Mouse (Mus musculus) thymus, adult 2 months (tissue): ENCODE measurements around the gene Gm20388. TPM values are rescaled to one million over a fixed set of nuclear protein-coding genes. Genes with fewer than 3 reads are reported as not detected.
A peak's percentile ranks its signal among the peaks of the same experiment; 100 is the strongest.

ENCODE experiments used
- DNase-seq: peaks from one replicate; pipeline ENCODE4 v3.0.0; 2021
- H3K27ac ChIP-seq: fragments of 200-500 bp; 2 replicates; pipeline ENCODE4 v1.5.1; 2012; ENCODE audit warnings: low read length, control low read depth; ENCODE audit not compliant: control insufficient read depth, insufficient read depth
- H3K27me3 ChIP-seq: fragments of 200-500 bp; 2 replicates; pipeline ENCODE4 v1.6.1; 2012; ENCODE audit warnings: mild to moderate bottlenecking, low read length, moderate library complexity, mixed read lengths; ENCODE audit not compliant: control insufficient read depth, insufficient read depth
- H3K36me3 ChIP-seq: fragments of 200-500 bp; 2 replicates; pipeline ENCODE4 v1.6.1; 2012; ENCODE audit warnings: mild to moderate bottlenecking, low read length, moderate library complexity; ENCODE audit not compliant: control insufficient read depth, insufficient read depth
- H3K4me1 ChIP-seq: fragments of 200-500 bp; replicated peaks from 2 replicates; pipeline ENCODE4 v1.6.1; 2012; ENCODE audit warnings: low read length; ENCODE audit not compliant: control insufficient read depth, insufficient read depth
- H3K4me3 ChIP-seq: fragments of 200-500 bp; 2 replicates; pipeline ENCODE4 v1.5.1; 2012; ENCODE audit warnings: mild to moderate bottlenecking, low read length, control low read depth, moderate library complexity; ENCODE audit not compliant: control insufficient read depth, insufficient read depth
- CTCF ChIP-seq: fragments of 200-500 bp; IDR thresholded peaks from 2 replicates; pipeline ENCODE4 v1.5.1; 2012; ENCODE audit warnings: mild to moderate bottlenecking, control low read depth, low read length, moderate library complexity, borderline replicate concordance; ENCODE audit not compliant: control insufficient read depth, poor library complexity, insufficient read depth; ENCODE audit errors: extremely low read depth
- POLR2A ChIP-seq: fragments of 200-500 bp; IDR thresholded peaks from 2 replicates; pipeline ENCODE4 v1.6.1; 2012; ENCODE audit warnings: mild to moderate bottlenecking, low read length, control low read depth, moderate library complexity; ENCODE audit not compliant: control insufficient read depth, poor library complexity, insufficient read depth; ENCODE audit errors: extremely low read depth
- WGBS: fragments of 180-500 bp; shearing (Covaris S2); methylation state at CpG from one replicate; pipeline ENCODE4 v1.1.7; 2018; 5-methylcytosine and 5-hydroxymethylcytosine counted together
- polyA plus RNA-seq: library from polyadenylated mRNA; depleted of rRNA; stranded (reverse); fragments of >200 nt; gene quantifications from 2 replicates; pipeline ENCODE4 v1.2.3, GENCODE M21; 2012

Gm20388 gene
- polyA plus RNA-seq, 1 experiment: 103 TPM

DNA sequence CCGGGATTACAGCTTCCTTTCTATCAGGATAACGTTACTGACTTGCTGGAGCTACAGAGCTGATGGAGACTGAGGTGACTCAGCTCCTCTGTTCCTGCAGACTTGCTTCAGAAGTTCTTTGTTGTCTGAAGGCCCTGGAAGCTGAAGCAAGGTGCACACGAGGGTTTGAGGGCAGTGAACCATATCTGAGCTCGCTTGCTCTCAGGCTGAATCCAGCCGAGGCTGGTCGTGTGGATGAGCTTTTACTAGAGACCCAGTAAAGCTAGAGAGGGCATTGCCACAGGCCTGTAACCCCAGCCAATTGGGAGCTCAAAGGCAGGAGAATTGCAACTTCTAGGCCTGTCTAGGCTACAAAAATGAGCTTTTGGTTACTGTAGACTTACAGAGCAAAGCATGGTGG is 1797.8 kb downstream of the Gm20388 start:
- Histone ChIP-seq H3K27me3 (no peaks in the 10 kb centered on the region), H3K4me1 (no peaks in the 10 kb centered on the region), H3K27ac (no peak overlapping the region), H3K4me3 (no peak overlapping the region), H3K36me3 (no peaks in the 10 kb centered on the region)
- TF ChIP-seq POLR2A (no peak), CTCF (no peak)
- WGBS: 62% methylated on average over 6 of the region's 6 CpGs
- no peak for DNase-seq

DNA sequence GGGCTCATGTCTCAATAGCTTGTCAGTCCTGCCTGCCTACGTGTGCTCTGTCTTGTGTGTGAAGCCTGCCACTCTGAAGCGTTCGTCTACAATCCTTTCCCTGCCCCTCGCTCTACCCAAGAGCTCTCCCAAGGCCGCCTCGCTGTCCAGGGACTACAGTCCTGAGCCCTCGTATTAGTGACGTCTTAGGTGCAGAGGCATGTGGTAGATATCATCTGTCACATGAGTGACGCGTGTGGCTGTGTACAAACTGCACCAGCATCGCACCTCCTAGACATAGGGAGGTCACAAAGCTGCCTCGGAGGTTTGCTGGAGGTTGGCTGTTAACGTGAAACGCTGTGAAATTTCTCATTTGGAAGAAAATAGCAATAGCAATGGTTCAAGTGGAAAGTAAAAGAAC is 1806.9 kb downstream of the Gm20388 start:
- no peaks in the 10 kb centered on the region for H3K36me3 ChIP-seq
- no peaks in the 10 kb centered on the region for H3K27me3 ChIP-seq
- H3K27ac ChIP-seq: no peak overlapping the region
- WGBS: 60% methylated on average over 14 of the region's 14 CpGs
- TF ChIP-seq CTCF: no peak
- TF ChIP-seq POLR2A: no peak
- no peak overlapping the region for H3K4me3 ChIP-seq
- H3K4me1 ChIP-seq: no peaks in the 10 kb centered on the region
- no peak for DNase-seq

DNA sequence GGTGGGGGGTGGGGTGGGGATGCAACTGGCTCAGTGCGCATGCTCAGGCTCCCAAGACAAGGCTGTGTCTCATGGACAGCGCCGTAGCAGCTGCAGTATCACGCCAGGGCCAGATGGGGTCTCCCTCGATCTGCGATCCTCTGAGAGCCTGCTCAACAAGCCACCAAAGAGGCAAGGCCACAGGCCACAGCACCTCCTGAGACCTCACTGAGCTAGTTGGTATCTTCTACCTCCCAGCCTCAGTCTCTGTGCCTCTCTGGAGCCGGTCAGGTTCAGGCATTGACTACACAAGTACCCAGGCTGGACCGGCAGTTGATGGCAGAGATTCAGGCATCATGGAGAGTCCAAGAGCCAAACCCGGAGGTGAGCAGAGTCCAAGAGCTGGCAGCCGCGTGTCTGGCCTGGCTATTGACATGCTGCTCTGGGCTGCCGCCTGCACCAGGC is 1807.4 kb downstream of the Gm20388 start:
- no peak overlapping the region for H3K27ac ChIP-seq
- H3K4me1 ChIP-seq: no peaks in the 10 kb centered on the region
- H3K4me3 ChIP-seq: no peak overlapping the region
- TF ChIP-seq CTCF (no peak), POLR2A (no peak)
- 33% methylated on average over 12 of the region's 12 CpGs for WGBS
- H3K36me3 ChIP-seq: no peaks in the 10 kb centered on the region
- H3K27me3 ChIP-seq: no peaks in the 10 kb centered on the region
- peak; percentile 33 for DNase-seq

DNA sequence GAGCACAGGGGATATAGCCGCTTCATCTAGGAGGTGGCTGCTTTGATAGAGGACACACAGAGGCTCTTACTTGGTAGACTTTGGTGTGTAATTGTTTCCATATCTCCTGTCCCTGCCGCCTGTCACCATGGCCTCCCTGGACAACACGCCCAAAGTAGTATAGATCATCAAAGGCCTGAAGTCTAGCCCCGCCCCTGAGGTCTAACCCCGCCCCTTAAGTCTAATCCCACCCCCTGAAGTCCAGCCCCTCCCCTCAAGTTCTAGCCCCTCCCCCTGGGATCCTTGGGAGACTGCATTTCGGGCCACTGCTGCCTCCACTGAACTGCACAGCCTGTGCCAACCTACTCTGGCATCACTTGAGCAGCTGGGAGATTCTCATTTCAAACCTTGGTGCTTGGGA is 1808.3 kb downstream of the Gm20388 start:
- 63% methylated on average over 6 of the region's 6 CpGs for WGBS
- H3K27me3 ChIP-seq: no peaks in the 10 kb centered on the region

DNA sequence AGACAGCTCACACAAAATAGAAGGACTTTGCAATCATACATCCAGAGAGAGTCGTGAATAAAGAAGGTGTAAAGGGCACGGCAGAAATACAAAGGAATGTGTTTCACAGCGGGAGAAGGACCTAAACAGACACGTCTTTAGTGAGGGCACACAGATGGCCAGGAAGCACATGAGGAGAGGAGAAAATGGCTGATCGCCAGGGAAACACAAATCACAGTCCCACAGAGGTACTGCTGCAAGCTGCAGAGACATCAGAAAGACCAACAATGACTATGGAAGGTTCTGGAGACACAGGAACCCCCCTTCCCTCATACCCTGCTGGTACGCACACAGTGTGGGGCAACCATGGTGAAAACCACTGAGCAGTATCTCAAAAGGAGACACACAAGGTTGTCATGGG is 1810.4 kb downstream of the Gm20388 start:
- H3K27ac ChIP-seq: no peak overlapping the region
- H3K27me3 ChIP-seq: no peaks in the 10 kb centered on the region
- no peaks in the 10 kb centered on the region for H3K36me3 ChIP-seq
- H3K4me3 ChIP-seq: no peak overlapping the region
- TF ChIP-seq CTCF: no peak
- TF ChIP-seq POLR2A: no peak
- H3K4me1 ChIP-seq: no peaks in the 10 kb centered on the region
- WGBS: 71% methylated on average over 6 of the region's 6 CpGs
- no peak for DNase-seq

More for the DNA sequence above, 1808.3 kb downstream of the Gm20388 start:
- Histone ChIP-seq H3K27ac (no peak overlapping the region), H3K4me1 (no peaks in the 10 kb centered on the region), H3K4me3 (no peak overlapping the region), H3K36me3 (no peaks in the 10 kb centered on the region)
- no peak for DNase-seq
- TF ChIP-seq CTCF: no peak
- TF ChIP-seq POLR2A: no peak

DNA sequence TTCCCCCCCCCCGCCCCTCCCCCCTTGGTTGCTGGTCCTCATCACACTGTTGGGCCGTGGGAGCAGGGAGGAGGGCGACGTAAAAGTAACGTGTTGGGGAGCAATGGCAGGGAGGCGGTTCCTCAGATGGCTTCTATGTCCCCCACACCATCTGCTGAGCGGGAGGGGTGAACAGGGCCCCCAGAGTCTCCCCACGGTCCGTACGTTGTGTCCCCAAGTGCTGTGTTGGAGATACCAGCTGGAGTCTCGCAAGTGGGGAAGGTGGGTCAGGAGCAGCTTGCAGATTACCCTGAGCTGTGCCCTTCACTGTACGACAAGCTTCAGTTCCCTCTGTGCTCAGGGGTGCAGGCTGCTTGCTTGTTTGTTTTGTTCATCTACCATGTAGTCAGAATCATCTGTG is 1813.2 kb downstream of the Gm20388 start:
- no peak for TF ChIP-seq CTCF
- no peak for TF ChIP-seq POLR2A
- DNase-seq: no peak
- no peaks in the 10 kb centered on the region for H3K36me3 ChIP-seq
- 82% methylated on average over 12 of the region's 12 CpGs for WGBS
- no peaks in the 10 kb centered on the region for H3K4me1 ChIP-seq
- no peak overlapping the region for H3K4me3 ChIP-seq
- H3K27me3 ChIP-seq: no peaks in the 10 kb centered on the region
- no peak overlapping the region for H3K27ac ChIP-seq

DNA sequence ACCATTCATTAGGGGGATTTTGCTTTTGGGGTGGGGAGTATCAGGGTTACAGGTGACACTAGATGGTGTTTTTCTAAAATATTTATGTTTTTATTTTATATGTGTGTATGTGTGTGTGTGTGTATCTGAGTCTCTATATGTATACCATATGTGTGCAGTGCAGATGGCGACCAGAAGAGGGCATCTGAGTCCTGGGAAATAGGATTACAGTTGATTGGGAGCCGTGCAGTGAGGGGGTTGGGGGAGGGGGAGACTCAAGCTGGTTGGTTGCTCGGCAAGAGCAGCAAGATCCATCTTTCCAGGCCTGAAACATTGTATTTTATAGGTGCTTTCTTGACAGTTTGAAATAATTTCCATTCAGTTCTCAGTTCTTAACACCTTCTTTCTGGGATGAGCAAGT is 1816.5 kb downstream of the Gm20388 start:
- H3K36me3 ChIP-seq: no peaks in the 10 kb centered on the region
- no peaks in the 10 kb centered on the region for H3K4me1 ChIP-seq
- no peak overlapping the region for H3K27ac ChIP-seq
- TF ChIP-seq POLR2A (no peak), CTCF (no peak)
- H3K27me3 ChIP-seq: no peaks in the 10 kb centered on the region; the same call in 1 of the 2 replicates
- WGBS: 63% methylated on average over 3 of the region's 3 CpGs
- DNase-seq: no peak
- no peak overlapping the region for H3K4me3 ChIP-seq
